Mouse (Mus musculus) MEL (cell line): ENCODE results near the gene Pcbp4. TPM values are rescaled to one million over a fixed set of nuclear protein-coding genes. Genes with fewer than 3 reads are reported as not detected.

Source experiments
- DNase-seq: peaks from one replicate; pipeline ENCODE4 v3.0.0; 2011; ENCODE audit warnings: low read depth, low spot score
- H3K27ac ChIP-seq: 2 replicates; pipeline ENCODE4 v1.5.1; 2012; ENCODE audit warnings: low read depth, mild to moderate bottlenecking, control low read depth, low read length, moderate library complexity; ENCODE audit not compliant: control insufficient read depth
- H3K27me3 ChIP-seq, 2 experiments: fragments of 150-350 bp in 1 of 2; sonication (generic) in 1 of 2; 2 replicates each; pipeline ENCODE4 v1.6.1; 2012; ENCODE audit warnings: low read length in 2 of 2, mild to moderate bottlenecking in 2 of 2, improper control_type of control experiment in 1 of 2, moderate library complexity in 1 of 2; ENCODE audit not compliant: insufficient read depth in 2 of 2, control insufficient read depth in 1 of 2
- H3K36me3 ChIP-seq, 2 experiments: 2 replicates each; pipeline ENCODE4 v1.6.1; 2012 to 2014; ENCODE audit warnings: low read length in 2 of 2, improper control_type of control experiment in 1 of 2, inconsistent platforms in 1 of 2, mild to moderate bottlenecking in 1 of 2; ENCODE audit not compliant: insufficient read depth in 2 of 2, control insufficient read depth in 1 of 2
- H3K4me1 ChIP-seq, 2 experiments: fragments of 150-350 bp in 1 of 2; sonication (generic) in 1 of 2; 2 replicates each; pipeline ENCODE4 v1.6.1; 2012; ENCODE audit warnings: low read length in 2 of 2, improper control_type of control experiment in 1 of 2, mild to moderate bottlenecking in 1 of 2; ENCODE audit not compliant: insufficient read depth in 2 of 2, control insufficient read depth in 1 of 2
- H3K4me3 ChIP-seq, 2 experiments: fragments of 150-350 bp in 1 of 2; sonication (generic) in 1 of 2; 2 replicates each; pipeline ENCODE4 v1.5.1; 2012; ENCODE audit warnings: low read depth in 2 of 2, low read length in 2 of 2, mild to moderate bottlenecking in 2 of 2, moderate library complexity in 2 of 2, control low read depth in 1 of 2, improper control_type of control experiment in 1 of 2; ENCODE audit not compliant: control insufficient read depth in 1 of 2, insufficient read depth in 1 of 2
- H3K79me2 ChIP-seq: 2 replicates; pipeline ENCODE4 v1.6.1; 2012; ENCODE audit warnings: mild to moderate bottlenecking, low read length, moderate library complexity; ENCODE audit not compliant: control insufficient read depth, poor library complexity, insufficient read depth
- H3K9ac ChIP-seq: 2 replicates; pipeline ENCODE4 v1.6.1; 2012; ENCODE audit warnings: low read depth, mild to moderate bottlenecking, control low read depth, low read length, moderate library complexity; ENCODE audit not compliant: control insufficient read depth, poor library complexity, severe bottlenecking
- H3K9me3 ChIP-seq: fragments of 150-350 bp; sonication (generic); replicated peaks from 2 replicates; pipeline ENCODE4 v1.6.1; 2012; ENCODE audit warnings: mild to moderate bottlenecking, low read length, improper control_type of control experiment, moderate library complexity; ENCODE audit not compliant: insufficient read depth
- CHD1 ChIP-seq: IDR thresholded peaks from 2 replicates; pipeline ENCODE4 v1.6.1; 2012; ENCODE audit warnings: low read depth, mild to moderate bottlenecking, inconsistent platforms, low read length, improper control_type of control experiment
- E2F4 ChIP-seq: IDR thresholded peaks from 2 replicates; pipeline ENCODE4 v1.6.1; 2011; ENCODE audit warnings: low read depth, low read length, improper control_type of control experiment, borderline replicate concordance
- ETS1 ChIP-seq: IDR thresholded peaks from 2 replicates; pipeline ENCODE4 v1.6.1; 2012; ENCODE audit warnings: low read depth, mild to moderate bottlenecking, inconsistent platforms, low read length, improper control_type of control experiment, moderate library complexity
- JUND ChIP-seq: IDR thresholded peaks from 2 replicates; pipeline ENCODE4 v1.6.1; 2011; ENCODE audit warnings: low read depth, mild to moderate bottlenecking, improper control_type of control experiment, low read length
- MAX ChIP-seq: IDR thresholded peaks from 2 replicates; pipeline ENCODE4 v1.6.1; 2011; ENCODE audit warnings: low read length, improper control_type of control experiment
- MEF2A ChIP-seq: IDR thresholded peaks from 2 replicates; pipeline ENCODE4 v1.6.1; 2014; ENCODE audit warnings: low read depth, mild to moderate bottlenecking, inconsistent platforms, low read length, improper control_type of control experiment; ENCODE audit not compliant: poor library complexity, insufficient replicate concordance, severe bottlenecking; ENCODE audit errors: extremely low read depth
- MXI1 ChIP-seq: IDR thresholded peaks from 2 replicates; pipeline ENCODE4 v1.6.1; 2011; ENCODE audit warnings: mild to moderate bottlenecking, low read depth, low read length, improper control_type of control experiment
- MYB ChIP-seq: IDR thresholded peaks from 2 replicates; pipeline ENCODE4 v1.6.1; 2011; ENCODE audit warnings: mild to moderate bottlenecking, low read depth, low read length, improper control_type of control experiment
- MYC ChIP-seq: IDR thresholded peaks from 2 replicates; pipeline ENCODE4 v1.6.1; 2011; ENCODE audit warnings: low read depth, mild to moderate bottlenecking, low read length, improper control_type of control experiment, moderate library complexity
- RCOR1 ChIP-seq: IDR thresholded peaks from 2 replicates; pipeline ENCODE4 v1.6.1; 2012; ENCODE audit warnings: low read depth, mild to moderate bottlenecking, inconsistent platforms, low read length, improper control_type of control experiment
- SMC3 ChIP-seq: IDR thresholded peaks from 2 replicates; pipeline ENCODE4 v1.6.1; 2011; ENCODE audit warnings: low read depth, low read length, improper control_type of control experiment
- TAL1 ChIP-seq: IDR thresholded peaks from 2 replicates; pipeline ENCODE4 v1.6.1; 2012; ENCODE audit warnings: mild to moderate bottlenecking, inconsistent platforms, low read length, moderate library complexity, mixed read lengths
- TCF12 ChIP-seq: IDR thresholded peaks from 2 replicates; pipeline ENCODE4 v1.6.1; 2014; ENCODE audit warnings: low read depth, mild to moderate bottlenecking, inconsistent platforms, low read length, improper control_type of control experiment, moderate library complexity
- UBTF ChIP-seq: IDR thresholded peaks from 2 replicates; pipeline ENCODE4 v1.6.1; 2012; ENCODE audit warnings: low read depth, mild to moderate bottlenecking, inconsistent platforms, low read length, improper control_type of control experiment, moderate library complexity, borderline replicate concordance; ENCODE audit not compliant: insufficient read depth
- ZC3H11A ChIP-seq: IDR thresholded peaks from 2 replicates; pipeline ENCODE4 v1.6.1; 2012; ENCODE audit warnings: low read depth, mild to moderate bottlenecking, inconsistent platforms, low read length, improper control_type of control experiment
- ZKSCAN1 ChIP-seq: IDR thresholded peaks from 2 replicates; pipeline ENCODE4 v1.6.1; 2012; ENCODE audit warnings: low read depth, mild to moderate bottlenecking, inconsistent platforms, low read length, improper control_type of control experiment, moderate library complexity
- ZMIZ1 ChIP-seq: IDR thresholded peaks from 2 replicates; pipeline ENCODE4 v1.6.1; 2012; ENCODE audit warnings: low read depth, mild to moderate bottlenecking, inconsistent platforms, low read length, improper control_type of control experiment, moderate library complexity
- ZNF384 ChIP-seq: IDR thresholded peaks from 2 replicates; pipeline ENCODE4 v1.6.1; 2012; ENCODE audit warnings: low read depth, mild to moderate bottlenecking, inconsistent platforms, low read length, improper control_type of control experiment
- polyA plus RNA-seq, 2 experiments: library from polyadenylated mRNA; stranded (reverse) in 1 of 2; unstranded in 1 of 2; fragments of >175 nt in 1 of 2; fragments of >200 nt in 1 of 2; gene quantifications; 2 replicates each; pipeline versions ENCODE4 v1.2.1 to v1.2.4; 2012; ENCODE audit warnings: low replicate concordance in 2 of 2, low read depth in 1 of 2; ENCODE audit not compliant: insufficient read length in 2 of 2, insufficient read depth in 1 of 2, missing spikeins in 1 of 2
- total RNA-seq: library from RNA; depleted of rRNA; stranded (reverse); fragments of 300-350 nt; gene quantifications from 2 replicates; pipeline ENCODE4 v1.2.3, GENCODE M21; 2012

Pcbp4 gene
- total and polyA plus RNA-seq, 3 experiments, result 7.7 to 36.6 TPM; not detected in 1

- Histone ChIP-seq H3K36me3 (no peaks in the 10 kb centered on the region), H3K79me2 (no peaks in the 10 kb centered on the region), H3K9me3 (no peaks in the 10 kb centered on the region), H3K4me3 (no peak overlapping the region), H3K9ac (no peak overlapping the region), H3K4me1 (no peaks in the 10 kb centered on the region), H3K27me3 (no peaks in the 10 kb centered on the region), H3K27ac (no peak overlapping the region)
- TF ChIP-seq SMC3 (no peak), TCF12 (no peak), E2F4 (no peak), MAX (no peak), ZNF384 (no peak), MEF2A (no peak), MXI1 (no peak), ZC3H11A (no peak), ETS1 (no peak), TAL1 (no peak), ZMIZ1 (no peak), JUND (no peak), RCOR1 (no peak), UBTF (no peak)
- DNase-seq, result no peak
Measured at GRCm38 (mm10) chr9:106462430-106462800, 9.3 kb downstream of the Pcbp4 start.

GRCm38 (mm10) chr9:106463122-106464063, 10.3 kb downstream of the Pcbp4 start:
- TF ChIP-seq CHD1, result no peak
- no peak for TF ChIP-seq ZKSCAN1
- TF ChIP-seq TAL1, result no peak
- no peak for TF ChIP-seq MYC
- TF ChIP-seq MYB, result no peak
- TF ChIP-seq, all 39 proteins: peak for 0
- Histone ChIP-seq H3K27me3 (no peaks in the 10 kb centered on the region), H3K79me2 (no peaks in the 10 kb centered on the region), H3K36me3 (no peaks in the 10 kb centered on the region), H3K4me3 (no peak overlapping the region), H3K9ac (no peak overlapping the region), H3K4me1 (no peaks in the 10 kb centered on the region), H3K27ac (no peak overlapping the region), H3K9me3 (no peaks in the 10 kb centered on the region)
- DNase-seq, result no peak
